Mouse (Mus musculus) forebrain, embryonic 13.5 days (tissue): ENCODE measurements around the gene Slc34a1. TPM values are rescaled to one million over a fixed set of nuclear protein-coding genes. Genes with fewer than 3 reads are reported as not detected.

Experiments used
- ATAC-seq: fragments of 200-750 bp; cut with Nextera tagmentation; 2 replicates; pipeline ENCODE4 v1.8.0; 2017
- H3K27ac ChIP-seq: fragments of 300-500 bp; sonication (generic); 2 replicates; pipeline ENCODE4 v1.5.1; 2015; ENCODE audit warnings: inconsistent platforms, mild to moderate bottlenecking, moderate library complexity
- H3K27me3 ChIP-seq: fragments of 300-500 bp; sonication (generic); 2 replicates; pipeline ENCODE4 v1.6.1; 2015; ENCODE audit warnings: mild to moderate bottlenecking, inconsistent platforms
- H3K36me3 ChIP-seq: fragments of 300-500 bp; sonication (generic); 2 replicates; pipeline ENCODE4 v1.6.1; 2015; ENCODE audit warnings: mild to moderate bottlenecking, inconsistent platforms; ENCODE audit not compliant: poor library complexity, severe bottlenecking
- H3K4me1 ChIP-seq: fragments of 300-500 bp; sonication (generic); 2 replicates; pipeline ENCODE4 v1.6.1; 2015; ENCODE audit warnings: inconsistent platforms
- H3K4me2 ChIP-seq: fragments of 300-500 bp; sonication (generic); 2 replicates; pipeline ENCODE4 v1.6.1; 2015; ENCODE audit warnings: inconsistent platforms, mild to moderate bottlenecking, moderate library complexity
- H3K4me3 ChIP-seq: fragments of 300-500 bp; sonication (generic); 2 replicates; pipeline ENCODE4 v1.5.1; 2015; ENCODE audit warnings: mild to moderate bottlenecking, inconsistent platforms
- H3K9ac ChIP-seq: fragments of 300-500 bp; sonication (generic); 2 replicates; pipeline ENCODE4 v1.6.1; 2015; ENCODE audit warnings: mild to moderate bottlenecking, inconsistent platforms
- H3K9me3 ChIP-seq: fragments of 300-500 bp; sonication (generic); replicated peaks from 2 replicates; pipeline ENCODE4 v1.6.1; 2016; ENCODE audit warnings: inconsistent platforms
- WGBS: fragments of 180-500 bp; shearing (Covaris S2); methylation state at CpG from one replicate; pipeline ENCODE4 v1.1.7; 2015; 5-methylcytosine and 5-hydroxymethylcytosine counted together
- polyA plus RNA-seq: library from polyadenylated mRNA; unstranded; fragments of >200 nt; fragmentation: Nextera tagmentation; extraction: Ambion mirVana; gene quantifications from 2 replicates; pipeline ENCODE4 v1.2.1, GENCODE M21; 2015

The Slc34a1 gene
- polyA plus RNA-seq, 1 experiment from 2014 or later, result not detected

- Histone ChIP-seq H3K27me3 (no peaks in the 10 kb centered on the region), H3K9ac (no peak overlapping the region), H3K9me3 (no peaks in the 10 kb centered on the region), H3K4me3 (no peak overlapping the region), H3K4me1 (peaks cover 30% of the 10 kb centered on the region), H3K27ac (no peak overlapping the region), H3K36me3 (peaks cover 54% of the 10 kb centered on the region), H3K4me2 (no peak overlapping the region)
- 93% methylated on average over 9 of the region's 9 CpGs for WGBS
- ATAC-seq, result no peak
These were observed 51.2 kb downstream of the Slc34a1 start for GRCm38 (mm10) chr13:55449205-55449604.

- Histone ChIP-seq H3K4me3 (no peak overlapping the region), H3K4me1 (peaks cover 29% of the 10 kb centered on the region), H3K9ac (no peak overlapping the region), H3K27ac (no peak overlapping the region), H3K27me3 (no peaks in the 10 kb centered on the region), H3K9me3 (no peaks in the 10 kb centered on the region), H3K36me3 (peaks cover 60% of the 10 kb centered on the region), H3K4me2 (no peak overlapping the region)
- ATAC-seq, result no peak
- 92% methylated on average over 17 of the region's 17 CpGs for WGBS
These were observed 51.9 kb downstream of the Slc34a1 start for GRCm38 (mm10) chr13:55449679-55450441.

DNA sequence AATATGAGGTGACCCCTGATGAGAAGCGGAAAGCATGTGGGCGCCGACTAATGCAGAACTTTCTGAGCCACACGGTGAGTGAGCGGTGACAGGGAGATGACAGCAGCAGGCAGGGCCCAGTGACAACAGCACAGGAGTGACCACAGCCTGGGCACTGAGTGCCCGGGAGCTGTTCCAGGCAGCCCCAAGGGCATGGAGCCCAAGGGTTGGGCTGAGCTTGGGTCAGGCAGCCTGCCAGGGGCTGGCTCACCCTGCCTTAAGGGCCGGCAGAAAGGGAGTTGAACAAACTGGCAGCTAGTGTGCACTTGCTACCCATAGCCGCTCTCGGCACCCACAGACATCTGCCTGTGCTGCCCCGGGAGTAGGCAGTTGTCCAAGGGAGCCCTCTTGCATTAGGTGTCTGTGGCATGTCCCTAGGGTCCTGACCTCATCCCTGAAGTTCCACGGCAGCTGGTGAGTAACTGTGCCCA lies 52.6 kb downstream of the Slc34a1 start:
- Histone ChIP-seq H3K9ac (no peak overlapping the region), H3K27me3 (no peaks in the 10 kb centered on the region), H3K27ac (no peak overlapping the region), H3K4me1 (peaks cover 29% of the 10 kb centered on the region), H3K4me2 (no peak overlapping the region), H3K9me3 (no peaks in the 10 kb centered on the region), H3K36me3 (peaks cover 67% of the 10 kb centered on the region), H3K4me3 (no peak overlapping the region)
- no peak for ATAC-seq
- 92% methylated on average over 11 of the region's 11 CpGs for WGBS

- no peaks in the 10 kb centered on the region for H3K9me3 ChIP-seq
- 92% methylated on average over 10 of the region's 10 CpGs for WGBS
- no peaks in the 10 kb centered on the region for H3K27me3 ChIP-seq
- H3K9ac ChIP-seq, result no peak overlapping the region
- no peak for ATAC-seq
- peaks cover 75% of the 10 kb centered on the region for H3K36me3 ChIP-seq
- no peak overlapping the region for H3K4me2 ChIP-seq
- no peak overlapping the region for H3K4me3 ChIP-seq
- peaks cover 22% of the 10 kb centered on the region for H3K4me1 ChIP-seq
- H3K27ac ChIP-seq, result no peak overlapping the region
These were observed 53.3 kb downstream of the Slc34a1 start for GRCm38 (mm10) chr13:55451296-55451695.

GRCm38 (mm10) chr13:55451785-55452549 lies 54.0 kb downstream of the Slc34a1 start:
- Histone ChIP-seq H3K9ac (no peak overlapping the region), H3K27me3 (no peaks in the 10 kb centered on the region), H3K4me2 (no peak overlapping the region), H3K36me3 (peaks cover 81% of the 10 kb centered on the region), H3K27ac (no peak overlapping the region), H3K4me3 (no peak overlapping the region), H3K9me3 (no peaks in the 10 kb centered on the region), H3K4me1 (peaks cover 15% of the 10 kb centered on the region)
- ATAC-seq, result no peak
- 96% methylated on average over 16 of the region's 16 CpGs for WGBS

GRCm38 (mm10) chr13:55462965-55463364 lies 65.0 kb downstream of the Slc34a1 start:
- H3K4me2 ChIP-seq, result peak overlapping the region; percentile 75
- H3K9ac ChIP-seq, result no peak overlapping the region
- 53% methylated on average over 2 of the region's 2 CpGs for WGBS
- no peak overlapping the region for H3K27ac ChIP-seq
- no peaks in the 10 kb centered on the region for H3K9me3 ChIP-seq
- ATAC-seq, result no peak
- H3K36me3 ChIP-seq, result peaks cover 44% of the 10 kb centered on the region
- peaks cover 38% of the 10 kb centered on the region for H3K4me1 ChIP-seq
- H3K4me3 ChIP-seq, result no peak overlapping the region
- H3K27me3 ChIP-seq, result no peaks in the 10 kb centered on the region

DNA sequence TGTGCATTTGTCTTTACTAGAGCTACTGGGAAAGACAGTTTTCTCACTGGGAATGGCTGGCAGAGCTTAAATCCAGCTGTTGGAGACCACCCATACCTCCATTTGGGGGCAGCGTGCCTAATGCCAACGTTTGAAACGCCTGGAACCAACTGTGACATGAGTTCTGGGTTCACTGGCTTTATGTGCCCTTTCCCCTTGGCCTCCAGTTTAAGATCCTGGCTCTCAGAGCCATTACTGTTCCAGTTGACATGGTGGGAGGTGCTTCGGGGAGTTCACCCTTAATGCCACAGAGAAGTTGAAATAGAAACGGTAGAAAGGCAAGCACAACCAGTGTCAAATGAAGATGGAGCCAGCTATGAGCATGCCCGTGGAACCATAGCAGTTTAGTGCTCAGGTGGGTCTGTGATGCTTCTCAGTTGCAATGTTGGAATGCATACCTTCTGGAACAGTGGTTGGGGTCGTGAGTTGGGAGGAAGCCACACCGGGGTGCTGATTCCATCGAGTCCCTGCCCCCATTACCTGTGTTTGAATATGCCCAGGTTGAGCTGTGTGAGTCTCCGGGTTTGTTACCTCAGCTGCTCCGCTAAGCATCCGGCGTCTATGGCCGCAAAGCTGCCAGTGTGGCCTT lies 65.5 kb downstream of the Slc34a1 start:
- peak overlapping the region; percentile 68 for H3K4me3 ChIP-seq
- H3K4me1 ChIP-seq, result peaks cover 44% of the 10 kb centered on the region
- peak overlapping the region; percentile 89 for H3K9ac ChIP-seq
- H3K4me2 ChIP-seq, result peak overlapping the region; percentile 75
- no peaks in the 10 kb centered on the region for H3K9me3 ChIP-seq
- no peak; the same call in 1 of the 2 replicates for ATAC-seq
- peak overlapping the region; percentile 98 for H3K27ac ChIP-seq
- H3K27me3 ChIP-seq, result no peaks in the 10 kb centered on the region
- H3K36me3 ChIP-seq, result peaks cover 39% of the 10 kb centered on the region
- 6% methylated on average over 14 of the region's 14 CpGs for WGBS

- H3K4me3 ChIP-seq, result peak within 1 kb of the TSS; percentile 68
- H3K9ac ChIP-seq, result peak within 1 kb of the TSS; percentile 89
- H3K36me3 ChIP-seq, result peaks cover 31% of the 10 kb centered on the region
- no peaks in the 10 kb centered on the region for H3K27me3 ChIP-seq
- ATAC-seq, result peak; percentile 82
- H3K4me2 ChIP-seq, result peak within 1 kb of the TSS; percentile 75
- under 1% methylated on average over 71 of the region's 84 CpGs for WGBS
- peaks cover 51% of the 10 kb centered on the region for H3K4me1 ChIP-seq
- no peaks in the 10 kb centered on the region for H3K9me3 ChIP-seq
- peak within 1 kb of the TSS; percentile 98 for H3K27ac ChIP-seq
These were observed 66.3 kb downstream of the Slc34a1 start, which contains the start of gene Prr7 for GRCm38 (mm10) chr13:55464027-55464884. Gene Prr7 (plus strand): TSS chr13:55464267.

DNA sequence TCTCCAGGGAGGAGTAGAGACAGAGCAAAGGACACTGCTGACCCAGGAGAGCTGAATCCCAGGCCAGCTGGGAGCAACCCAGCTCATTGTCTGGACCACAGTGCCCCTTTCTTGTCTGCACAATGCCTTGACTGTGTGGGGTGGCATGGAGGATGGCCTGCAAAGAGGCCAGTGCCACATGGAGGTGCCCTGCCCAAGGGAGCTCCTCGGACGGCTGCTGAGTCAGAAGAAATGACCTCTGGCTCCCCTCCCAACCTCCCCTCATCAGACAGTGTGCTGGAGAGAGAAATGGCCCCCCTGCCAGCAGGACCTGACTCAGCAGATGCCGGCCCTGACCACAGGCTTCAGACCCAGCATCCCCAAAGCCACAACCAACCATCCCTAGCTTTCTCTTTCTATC lies 67.2 kb downstream of the Slc34a1 start:
- Histone ChIP-seq H3K9me3 (no peaks in the 10 kb centered on the region), H3K27me3 (no peaks in the 10 kb centered on the region), H3K4me2 (peak overlapping the region; percentile 75), H3K9ac (peak overlapping the region; percentile 89), H3K4me1 (peaks cover 60% of the 10 kb centered on the region), H3K27ac (peak overlapping the region; percentile 98), H3K4me3 (peak overlapping the region; percentile 68), H3K36me3 (peaks cover 22% of the 10 kb centered on the region)
- WGBS, result 0% methylated on average over 3 of the region's 3 CpGs
- ATAC-seq, result peak; percentile 7
